Mouse (Mus musculus): ENCODE results near the gene Pxk.

- TF ChIP-seq POLR2A (IDR thresholded peaks at IDR 0.05; ENCODE audit: control insufficient read depth, extremely low read depth, insufficient read depth, low read length, poor library complexity) (no peak), CTCF (IDR thresholded peaks at IDR 0.05; ENCODE audit: borderline replicate concordance, control insufficient read depth, extremely low read depth, insufficient read depth, low read length, poor library complexity) (no peak)
These were observed 21.4 kb downstream of the Pxk start for GRCm38 (mm10) chr14:8119454-8119853.
